Mouse (Mus musculus): ENCODE data around the gene Slc2a12. TPM values are rescaled to one million over a fixed set of nuclear protein-coding genes. Genes with fewer than 3 reads are reported as not detected.

Gene Slc2a12
- polyA plus RNA-seq, 1 experiment from 2014 or later, result 7.6 TPM

GRCm38 (mm10) chr10:22698158-22698953 lies 53.5 kb downstream of the Slc2a12 start:
- no peak for ATAC-seq
- 0 out of 2 replicates have a peak, but pooled peaks cover 2% of the 10 kb centered on the region for H3K36me3 ChIP-seq (ENCODE audit: control insufficient read depth, insufficient read depth, low read length)
- WGBS, result 90% methylated on average over 9 of the region's 9 CpGs

GRCm38 (mm10) chr10:22699487-22700335 lies 54.9 kb downstream of the Slc2a12 start:
- Histone ChIP-seq H3K4me1 (ENCODE audit: control insufficient read depth, insufficient read depth, low read depth, low read length) (no peaks in the 10 kb centered on the region), H3K4me2 (ENCODE audit: low read length) (no peak overlapping the region), H3K4me3 (ENCODE audit: low read length) (no peak overlapping the region), H3K9ac (ENCODE audit: low read depth, low read length) (no peak overlapping the region), H3K27ac (ENCODE audit: low read depth, low read length) (no peak overlapping the region), H3K27me3 (replicated peaks; ENCODE audit: control insufficient read depth, insufficient read depth, low read length) (no peaks in the 10 kb centered on the region), H3K36me3 (ENCODE audit: control insufficient read depth, insufficient read depth, low read length) (0 out of 2 replicates have a peak, but pooled peaks cover 2% of the 10 kb centered on the region), H3K9me3 (ENCODE audit: control insufficient read depth, low read length) (no peaks in the 10 kb centered on the region)
- WGBS, result 78% methylated on average over 19 of the region's 19 CpGs
- no peak for ATAC-seq

More at GRCm38 (mm10) chr10:22698158-22698953, 53.5 kb downstream of the Slc2a12 start:
- Histone ChIP-seq H3K4me1 (ENCODE audit: control insufficient read depth, insufficient read depth, low read depth, low read length) (no peaks in the 10 kb centered on the region), H3K4me2 (ENCODE audit: low read length) (no peak overlapping the region), H3K27me3 (replicated peaks; ENCODE audit: control insufficient read depth, insufficient read depth, low read length) (no peaks in the 10 kb centered on the region), H3K27ac (ENCODE audit: low read depth, low read length) (no peak overlapping the region), H3K4me3 (ENCODE audit: low read length) (no peak overlapping the region), H3K9ac (ENCODE audit: low read depth, low read length) (no peak overlapping the region), H3K9me3 (ENCODE audit: control insufficient read depth, low read length) (no peaks in the 10 kb centered on the region)

GRCm38 (mm10) chr10:22700773-22701172 lies 56.0 kb downstream of the Slc2a12 start:
- no peak overlapping the region for H3K4me2 ChIP-seq (ENCODE audit: low read length)
- no peak for ATAC-seq
- 87% methylated on average over 9 of the region's 9 CpGs for WGBS

GRCm38 (mm10) chr10:22701485-22702315 lies 56.9 kb downstream of the Slc2a12 start:
- H3K9me3 ChIP-seq (ENCODE audit: control insufficient read depth, low read length), result no peaks in the 10 kb centered on the region
- ATAC-seq, result no peak
- peaks cover 8% of the 10 kb centered on the region; the same call in 1 of the 2 replicates for H3K36me3 ChIP-seq (ENCODE audit: control insufficient read depth, insufficient read depth, low read length)
- H3K27me3 ChIP-seq (replicated peaks; ENCODE audit: control insufficient read depth, insufficient read depth, low read length), result no peaks in the 10 kb centered on the region
- no peak overlapping the region for H3K9ac ChIP-seq (ENCODE audit: low read depth, low read length)
- 83% methylated on average over 12 of the region's 12 CpGs for WGBS
- no peak overlapping the region for H3K4me3 ChIP-seq (ENCODE audit: low read length)
- no peak overlapping the region for H3K4me2 ChIP-seq (ENCODE audit: low read length)
- no peak overlapping the region for H3K27ac ChIP-seq (ENCODE audit: low read depth, low read length)
- H3K4me1 ChIP-seq (ENCODE audit: control insufficient read depth, insufficient read depth, low read depth, low read length), result no peaks in the 10 kb centered on the region

More at GRCm38 (mm10) chr10:22700773-22701172, 56.0 kb downstream of the Slc2a12 start:
- Histone ChIP-seq H3K36me3 (ENCODE audit: control insufficient read depth, insufficient read depth, low read length) (peaks cover 2% of the 10 kb centered on the region; the same call in 1 of the 2 replicates), H3K4me3 (ENCODE audit: low read length) (no peak overlapping the region), H3K9ac (ENCODE audit: low read depth, low read length) (no peak overlapping the region), H3K9me3 (ENCODE audit: control insufficient read depth, low read length) (no peaks in the 10 kb centered on the region), H3K27me3 (replicated peaks; ENCODE audit: control insufficient read depth, insufficient read depth, low read length) (no peaks in the 10 kb centered on the region), H3K4me1 (ENCODE audit: control insufficient read depth, insufficient read depth, low read depth, low read length) (no peaks in the 10 kb centered on the region), H3K27ac (ENCODE audit: low read depth, low read length) (no peak overlapping the region)

- Histone ChIP-seq H3K9ac (ENCODE audit: low read depth, low read length) (no peak overlapping the region), H3K27me3 (replicated peaks; ENCODE audit: control insufficient read depth, insufficient read depth, low read length) (no peaks in the 10 kb centered on the region), H3K4me1 (ENCODE audit: control insufficient read depth, insufficient read depth, low read depth, low read length) (no peaks in the 10 kb centered on the region), H3K36me3 (ENCODE audit: control insufficient read depth, insufficient read depth, low read length) (peaks cover 16% of the 10 kb centered on the region), H3K27ac (ENCODE audit: low read depth, low read length) (no peak overlapping the region), H3K4me2 (ENCODE audit: low read length) (no peak overlapping the region), H3K4me3 (ENCODE audit: low read length) (no peak overlapping the region), H3K9me3 (ENCODE audit: control insufficient read depth, low read length) (no peaks in the 10 kb centered on the region)
- WGBS, result 89% methylated on average over 6 of the region's 6 CpGs
- no peak for ATAC-seq
These were observed 59.0 kb downstream of the Slc2a12 start for GRCm38 (mm10) chr10:22703844-22704243.

- no peaks in the 10 kb centered on the region for H3K9me3 ChIP-seq (ENCODE audit: control insufficient read depth, low read length)
- H3K4me3 ChIP-seq (ENCODE audit: low read length), result no peak overlapping the region
- H3K4me1 ChIP-seq (ENCODE audit: control insufficient read depth, insufficient read depth, low read depth, low read length), result no peaks in the 10 kb centered on the region
- ATAC-seq, result no peak
- whole genome bisulfite sequencing, result 90% methylated on average over 7 of the region's 7 CpGs
- no peak overlapping the region for H3K27ac ChIP-seq (ENCODE audit: low read depth, low read length)
- H3K27me3 ChIP-seq (replicated peaks; ENCODE audit: control insufficient read depth, insufficient read depth, low read length), result no peaks in the 10 kb centered on the region
- no peak overlapping the region for H3K4me2 ChIP-seq (ENCODE audit: low read length)
- peaks cover 14% of the 10 kb centered on the region for H3K36me3 ChIP-seq (ENCODE audit: control insufficient read depth, insufficient read depth, low read length)
- no peak overlapping the region for H3K9ac ChIP-seq (ENCODE audit: low read depth, low read length)
These were observed 63.5 kb downstream of the Slc2a12 start for GRCm38 (mm10) chr10:22708190-22708843.

GRCm38 (mm10) chr10:22710173-22710777 lies 65.5 kb downstream of the Slc2a12 start:
- no peaks in the 10 kb centered on the region for H3K4me1 ChIP-seq (ENCODE audit: control insufficient read depth, insufficient read depth, low read depth, low read length)

GRCm38 (mm10) chr10:22712955-22713354 lies 68.1 kb downstream of the Slc2a12 start:
- H3K36me3 ChIP-seq (ENCODE audit: control insufficient read depth, insufficient read depth, low read length), result peaks cover 7% of the 10 kb centered on the region
- 86% methylated on average over 2 of the region's 2 CpGs for WGBS

More at GRCm38 (mm10) chr10:22710173-22710777, 65.5 kb downstream of the Slc2a12 start:
- Histone ChIP-seq H3K9ac (ENCODE audit: low read depth, low read length) (no peak overlapping the region), H3K4me2 (ENCODE audit: low read length) (no peak overlapping the region), H3K27ac (ENCODE audit: low read depth, low read length) (no peak overlapping the region), H3K4me3 (ENCODE audit: low read length) (no peak overlapping the region), H3K9me3 (ENCODE audit: control insufficient read depth, low read length) (no peaks in the 10 kb centered on the region), H3K36me3 (ENCODE audit: control insufficient read depth, insufficient read depth, low read length) (peaks cover 14% of the 10 kb centered on the region), H3K27me3 (replicated peaks; ENCODE audit: control insufficient read depth, insufficient read depth, low read length) (no peaks in the 10 kb centered on the region)
- WGBS, result 73% methylated on average over 13 of the region's 13 CpGs
- peak; percentile 41 for ATAC-seq

More at GRCm38 (mm10) chr10:22712955-22713354, 68.1 kb downstream of the Slc2a12 start:
- H3K9me3 ChIP-seq (ENCODE audit: control insufficient read depth, low read length), result no peaks in the 10 kb centered on the region
- no peak overlapping the region for H3K4me2 ChIP-seq (ENCODE audit: low read length)
- no peaks in the 10 kb centered on the region for H3K4me1 ChIP-seq (ENCODE audit: control insufficient read depth, insufficient read depth, low read depth, low read length)
- no peak overlapping the region for H3K27ac ChIP-seq (ENCODE audit: low read depth, low read length)
- H3K4me3 ChIP-seq (ENCODE audit: low read length), result no peak overlapping the region
- no peaks in the 10 kb centered on the region for H3K27me3 ChIP-seq (replicated peaks; ENCODE audit: control insufficient read depth, insufficient read depth, low read length)
- no peak for ATAC-seq
- H3K9ac ChIP-seq (ENCODE audit: low read depth, low read length), result no peak overlapping the region
